Mouse (Mus musculus): ENCODE measurements around the gene Hinfp. TPM values are rescaled to one million over a fixed set of nuclear protein-coding genes. Genes with fewer than 3 reads are reported as not detected.
A peak's percentile ranks its signal among the peaks of the same experiment; 100 is the strongest.
"Not testable (repeated sequence)": the region's sequence is repeated elsewhere in the genome, so short reads cannot be mapped to it uniquely, and the experiment has no call there.

Gene Hinfp
- polyA plus RNA-seq, 1 experiment = 6.5 TPM

DNA sequence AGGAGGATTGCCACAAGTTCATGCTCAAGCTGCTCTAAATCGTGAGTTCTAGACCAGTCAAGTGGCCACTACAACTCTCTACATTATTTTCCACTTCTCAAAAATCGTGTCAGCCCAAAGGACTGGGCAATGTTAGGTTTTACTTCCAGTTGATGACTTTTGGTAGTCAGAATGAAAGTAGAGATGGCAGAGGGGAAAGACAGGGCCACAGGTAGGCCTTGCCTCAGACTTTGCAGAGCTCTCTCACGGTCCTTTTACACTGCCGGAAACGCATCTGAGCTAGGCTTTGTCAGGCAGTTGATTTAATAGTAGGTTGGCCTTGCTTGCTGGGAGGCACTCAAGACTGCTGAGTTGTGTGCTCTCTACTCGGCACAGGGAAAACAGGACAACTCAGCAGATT is 18.7 kb upstream of the Hinfp start:
- peaks cover 6% of the 10 kb centered on the region for H3K36me3 ChIP-seq (ENCODE audit: control insufficient read depth, insufficient read depth)
- TF ChIP-seq POLR2A (IDR thresholded peaks at IDR 0.05; ENCODE audit: insufficient read length, low read depth) (no peak), POLR2AphosphoS2 (IDR thresholded peaks at IDR 0.05; ENCODE audit: insufficient read length, low read depth) (no peak), E2F4 (IDR thresholded peaks at IDR 0.05; ENCODE audit: insufficient read depth) (no peak), CEBPB (IDR thresholded peaks at IDR 0.05; ENCODE audit: insufficient read depth, poor library complexity, severe bottlenecking) (no peak), TCF12 (IDR thresholded peaks at IDR 0.05; ENCODE audit: insufficient read depth, poor library complexity, severe bottlenecking) (no peak), USF1 (IDR thresholded peaks at IDR 0.05; ENCODE audit: low read depth) (no peak), REST (IDR thresholded peaks at IDR 0.05; ENCODE audit: insufficient read depth, insufficient read length) (no peak), SRF (IDR thresholded peaks at IDR 0.05; ENCODE audit: control insufficient read depth, insufficient read length, low read depth) (no peak)
- no peak overlapping the region for H3ac ChIP-seq (ENCODE audit: control insufficient read depth, insufficient read length)
- H3K4me3 ChIP-seq = no peak overlapping the region
- no peak overlapping the region for H3K4me2 ChIP-seq (ENCODE audit: low read depth)
- H3K27me3 ChIP-seq (ENCODE audit: control insufficient read depth, insufficient read depth, insufficient read length) = no peaks in the 10 kb centered on the region
- peaks cover 11% of the 10 kb centered on the region for H3K79me2 ChIP-seq (ENCODE audit: control insufficient read depth, insufficient read depth)

DNA sequence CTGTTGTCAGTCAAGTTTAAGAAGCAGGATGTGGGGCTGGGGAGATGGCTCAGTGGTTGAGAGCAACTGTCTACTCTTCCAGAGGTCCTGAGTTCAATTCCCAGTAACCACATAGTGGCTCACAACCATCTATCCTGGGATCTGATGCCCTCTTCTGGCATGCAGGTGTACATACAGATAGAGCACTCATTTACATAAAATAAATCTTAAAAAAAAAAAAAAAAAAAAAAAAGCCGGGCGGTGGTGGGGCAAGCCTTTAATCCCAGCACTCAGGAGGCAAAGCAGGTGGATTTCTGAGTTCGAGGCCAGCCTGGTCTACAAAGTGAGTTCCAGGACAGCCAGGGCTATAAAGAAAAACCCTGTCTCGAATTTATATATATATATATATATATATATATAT is 18.2 kb upstream of the Hinfp start:
- not testable (repeated sequence) for H3K4me3 ChIP-seq

GRCm38 (mm10) chr9:44320799-44321133 is 15.3 kb upstream of the Hinfp start:
- Histone ChIP-seq H3ac (ENCODE audit: control insufficient read depth, insufficient read length) (no peak overlapping the region), H3K27me3 (ENCODE audit: control insufficient read depth, insufficient read depth, insufficient read length) (no peaks in the 10 kb centered on the region), H3K79me2 (ENCODE audit: control insufficient read depth, insufficient read depth) (no peaks in the 10 kb centered on the region), H3K4me2 (ENCODE audit: low read depth) (peak overlapping the region; percentile 92), H3K36me3 (ENCODE audit: control insufficient read depth, insufficient read depth) (no peaks in the 10 kb centered on the region), H3K4me3 (peak overlapping the region; percentile 43)
- TF ChIP-seq TCF12 (IDR thresholded peaks at IDR 0.05; ENCODE audit: insufficient read depth, poor library complexity, severe bottlenecking) (no peak), POLR2A (IDR thresholded peaks at IDR 0.05; ENCODE audit: insufficient read length, low read depth) (no peak), CEBPB (IDR thresholded peaks at IDR 0.05; ENCODE audit: insufficient read depth, poor library complexity, severe bottlenecking) (no peak), MYOG (IDR thresholded peaks at IDR 0.05; ENCODE audit: control insufficient read depth in 1 of 3, insufficient read depth in 1 of 3, insufficient read length in 2 of 3, low read depth in 2 of 3) (no peak), MAX (IDR thresholded peaks at IDR 0.05; ENCODE audit: low read depth) (no peak), MYOD1 (IDR thresholded peaks at IDR 0.05; ENCODE audit: control insufficient read depth in 1 of 3, insufficient read length in 2 of 3, low read depth in 2 of 3) (no peak), SRF (IDR thresholded peaks at IDR 0.05; ENCODE audit: control insufficient read depth, insufficient read length, low read depth) (no peak), TCF3 (IDR thresholded peaks at IDR 0.05; ENCODE audit: insufficient read length, low read depth) (no peak), E2F4 (IDR thresholded peaks at IDR 0.05; ENCODE audit: insufficient read depth) (no peak), USF1 (IDR thresholded peaks at IDR 0.05; ENCODE audit: low read depth) (no peak), REST (IDR thresholded peaks at IDR 0.05; ENCODE audit: insufficient read depth, insufficient read length) (no peak), POLR2AphosphoS2 (IDR thresholded peaks at IDR 0.05; ENCODE audit: insufficient read length, low read depth) (no peak)

More for the DNA sequence above, 18.2 kb upstream of the Hinfp start:
- peaks cover 11% of the 10 kb centered on the region for H3K79me2 ChIP-seq (ENCODE audit: control insufficient read depth, insufficient read depth)
- H3K36me3 ChIP-seq (ENCODE audit: control insufficient read depth, insufficient read depth); H3K27me3 ChIP-seq (ENCODE audit: control insufficient read depth, insufficient read depth, insufficient read length); H3ac ChIP-seq (ENCODE audit: control insufficient read depth, insufficient read length); H3K4me2 ChIP-seq (ENCODE audit: low read depth): not testable (repeated sequence)

GRCm38 (mm10) chr9:44319887-44320798 is 14.7 kb upstream of the Hinfp start, which contains the start of gene C2cd2l:
C2cd2l (minus strand) TSS chr9:44320285.
- peak within 1 kb of the TSS; percentile 92 for H3K4me2 ChIP-seq (ENCODE audit: low read depth)
- H3ac ChIP-seq (ENCODE audit: control insufficient read depth, insufficient read length) = peak within 1 kb of the TSS; percentile 75
- H3K4me3 ChIP-seq = peak within 1 kb of the TSS; percentile 43
- H3K79me2 ChIP-seq (ENCODE audit: control insufficient read depth, insufficient read depth) = no peaks in the 10 kb centered on the region
- no peaks in the 10 kb centered on the region for H3K27me3 ChIP-seq (ENCODE audit: control insufficient read depth, insufficient read depth, insufficient read length)
- H3K36me3 ChIP-seq (ENCODE audit: control insufficient read depth, insufficient read depth) = no peaks in the 10 kb centered on the region
- TF ChIP-seq POLR2A (IDR thresholded peaks at IDR 0.05; ENCODE audit: insufficient read length, low read depth) = peak; percentile 80
- TF ChIP-seq TCF12 (IDR thresholded peaks at IDR 0.05; ENCODE audit: insufficient read depth, poor library complexity, severe bottlenecking) = no peak
- TF ChIP-seq POLR2AphosphoS2 (IDR thresholded peaks at IDR 0.05; ENCODE audit: insufficient read length, low read depth) = peak; percentile 9

- Histone ChIP-seq H3ac (ENCODE audit: control insufficient read depth, insufficient read length) (peak overlapping the region; percentile 75), H3K27me3 (ENCODE audit: control insufficient read depth, insufficient read depth, insufficient read length) (no peaks in the 10 kb centered on the region), H3K79me2 (ENCODE audit: control insufficient read depth, insufficient read depth) (no peaks in the 10 kb centered on the region), H3K4me3 (peak overlapping the region; percentile 43), H3K36me3 (ENCODE audit: control insufficient read depth, insufficient read depth) (no peaks in the 10 kb centered on the region), H3K4me2 (ENCODE audit: low read depth) (peak overlapping the region; percentile 92)
- TF ChIP-seq MYOD1 (IDR thresholded peaks at IDR 0.05; ENCODE audit: control insufficient read depth in 1 of 3, insufficient read length in 2 of 3, low read depth in 2 of 3) = peak in 2 of 3 experiments; percentile 5 to 28
- TF ChIP-seq MYOG (IDR thresholded peaks at IDR 0.05; ENCODE audit: control insufficient read depth in 1 of 3, insufficient read depth in 1 of 3, insufficient read length in 2 of 3, low read depth in 2 of 3) = peak in 1 of 3 experiments; percentile 17
- no peak for TF ChIP-seq REST (IDR thresholded peaks at IDR 0.05; ENCODE audit: insufficient read depth, insufficient read length)
These were observed 13.8 kb upstream of the Hinfp start for GRCm38 (mm10) chr9:44319105-44319886.

All from myocyte (in vitro differentiated cells).